In the genomic region with DNA sequence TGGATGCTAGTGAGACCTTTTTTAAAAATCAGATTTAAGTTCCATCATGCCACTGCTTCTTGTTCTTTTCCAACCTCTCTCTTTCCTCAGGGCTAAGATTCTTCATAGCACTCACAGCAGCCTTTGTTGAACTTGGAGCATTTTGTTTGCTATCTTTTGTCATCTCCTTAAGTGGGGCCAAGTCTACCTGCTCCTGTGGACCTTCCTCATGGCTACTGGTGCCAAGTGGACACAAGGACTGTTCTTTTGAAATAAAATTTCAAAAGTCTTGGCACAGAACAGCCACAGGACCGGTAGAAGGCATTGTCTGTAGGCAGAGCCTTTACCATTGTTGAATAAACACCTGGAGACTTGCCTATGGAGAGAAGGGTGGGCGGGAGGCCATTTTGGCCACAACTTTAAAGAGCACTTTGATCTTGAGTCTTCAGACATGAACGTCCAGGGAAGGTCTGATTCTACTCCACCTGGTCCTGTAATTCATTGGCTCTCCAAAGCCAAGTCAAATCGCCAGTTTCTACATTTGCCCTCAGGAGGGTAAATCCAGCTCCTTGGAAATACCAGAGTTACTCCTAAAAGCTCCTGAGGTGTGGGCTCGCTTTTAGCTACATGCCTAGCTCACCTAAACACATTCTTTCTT, we compare ENCODE assay signal across 25 mouse cellular contexts.
DNase-seq lines count a peak whose midpoint lies in the region; ATAC-seq lines count a peak whose summit lies in the region.
"Had no signal": no experiment of that assay in that cellular context is flagged by ENCODE, and none has a peak within 500 bp of the region (broad histone marks: within the 10 kb centered on the region; RNA-seq: fewer than 3 reads in every experiment).

No protein-coding gene starts in this region.

- WGBS in lung, embryonic 16.5 days, result 67% methylated on average over 5 of the region's 5 CpGs
- 85% methylated on average over 5 of the region's 5 CpGs for WGBS in neural tube, embryonic 15.5 days

- peak; percentile 28; the same call in 1 of the 2 replicates for ATAC-seq in lung, embryonic 16.5 days (ENCODE audit: low read depth)
- no peak for ATAC-seq in neural tube, embryonic 15.5 days (ENCODE audit: low FRiP score)
- ATAC-seq: forebrain, embryonic 13.5 days; forebrain, embryonic 16.5 days; Patski had no signal

- no peak overlapping the region for H3K9ac ChIP-seq in lung, embryonic 16.5 days (ENCODE audit: low read length)
- no peak overlapping the region for H3K9ac ChIP-seq in neural tube, embryonic 15.5 days (replicated peaks)
- H3K9ac ChIP-seq: forebrain, embryonic 13.5 days; heart, embryonic 13.5 days; hindbrain, embryonic 12.5 days; hindbrain, embryonic 15.5 days had no signal

- intact Hi-C loops in heart, postnatal 10 days (cut with DNase I), result no loop called here

- DNase-seq in heart, adult 11 months, result peak; percentile 69
- no peak for DNase-seq in heart, postnatal 10 days
- DNase-seq in lung, postnatal 25 days (ENCODE audit: low spot score), result no peak
- peak; percentile 7 for DNase-seq in neural tube, embryonic 10.5 days (ENCODE audit: extremely low spot score, low spot score)
- DNase-seq in layer of hippocampus, postnatal 36 days, result no peak
- DNase-seq: adrenal gland, postnatal 10 days; adrenal gland, postnatal 36 days; B cell, adult 2 months; cerebellum, adult 18-20 months; cerebellum, adult 9-10 months; cerebellum, postnatal 14 days; gastrocnemius, adult 2 months; gastrocnemius, postnatal 14 days; heart, adult 2 months had no signal

- no peaks in the 10 kb centered on the region for H3K36me3 ChIP-seq in lung, embryonic 16.5 days (ENCODE audit: control insufficient read depth, insufficient read depth, low read length)
- H3K36me3 ChIP-seq in neural tube, embryonic 15.5 days, result no peaks in the 10 kb centered on the region
- H3K36me3 ChIP-seq: G1E; heart, embryonic 10.5 days; heart, embryonic 13.5 days; hindbrain, embryonic 12.5 days; hindbrain, embryonic 15.5 days had no signal

- H3K4me1 ChIP-seq in lung, embryonic 16.5 days (replicated peaks; ENCODE audit: control insufficient read depth, insufficient read depth, low read length), result peaks cover 7% of the 10 kb centered on the region
- no peaks in the 10 kb centered on the region for H3K4me1 ChIP-seq in neural tube, embryonic 15.5 days
- H3K4me1 ChIP-seq: forebrain, embryonic 13.5 days; heart, embryonic 10.5 days; hindbrain, embryonic 12.5 days; hindbrain, embryonic 15.5 days had no signal

- H3K9me3 ChIP-seq in lung, embryonic 16.5 days (ENCODE audit: control insufficient read depth, low read length), result no peaks in the 10 kb centered on the region
- H3K9me3 ChIP-seq in neural tube, embryonic 15.5 days (replicated peaks), result no peaks in the 10 kb centered on the region
- H3K9me3 ChIP-seq: forebrain, embryonic 13.5 days; G1E; heart, embryonic 10.5 days; heart, embryonic 13.5 days; hindbrain, embryonic 12.5 days; hindbrain, embryonic 15.5 days had no signal

- H3K4me2 ChIP-seq in lung, embryonic 16.5 days (ENCODE audit: low read depth, low read length), result no peak overlapping the region
- no peak overlapping the region for H3K4me2 ChIP-seq in neural tube, embryonic 15.5 days
- H3K4me2 ChIP-seq: forebrain, embryonic 13.5 days; heart, embryonic 13.5 days; hindbrain, embryonic 12.5 days; hindbrain, embryonic 15.5 days had no signal

- H3K27ac ChIP-seq in lung, embryonic 16.5 days (ENCODE audit: low read length), result peak overlapping the region; percentile 52; the same call in 1 of the 2 replicates
- H3K27ac ChIP-seq in neural tube, embryonic 15.5 days (replicated peaks), result no peak overlapping the region
- H3K27ac ChIP-seq: forebrain, embryonic 13.5 days; gastrocnemius, adult 2 months; heart, adult 2 months; heart, embryonic 10.5 days; heart, embryonic 13.5 days; hindbrain, embryonic 12.5 days; hindbrain, embryonic 15.5 days had no signal

- no peak overlapping the region for H3K4me3 ChIP-seq in lung, embryonic 16.5 days (ENCODE audit: low read length)
- no peak overlapping the region for H3K4me3 ChIP-seq in neural tube, embryonic 15.5 days (replicated peaks)
- H3K4me3 ChIP-seq: forebrain, embryonic 13.5 days; gastrocnemius, adult 2 months; heart, adult 2 months; heart, embryonic 10.5 days; heart, embryonic 13.5 days; hindbrain, embryonic 12.5 days; hindbrain, embryonic 15.5 days had no signal

- H3K27me3 ChIP-seq in lung, embryonic 16.5 days (ENCODE audit: control insufficient read depth, insufficient read depth, low read depth, low read length), result no peaks in the 10 kb centered on the region
- no peaks in the 10 kb centered on the region for H3K27me3 ChIP-seq in neural tube, embryonic 15.5 days (replicated peaks)
- H3K27me3 ChIP-seq: CH12.LX; forebrain, embryonic 13.5 days; hindbrain, embryonic 12.5 days; hindbrain, embryonic 15.5 days; Patski had no signal

Comparison
In these comparisons a context has a peak if more than half of its experiments do, and no peak if none do; other contexts are left out.
1. DNase-seq: peak in heart, adult 11 months (single experiment) and neural tube, embryonic 10.5 days (single experiment); none in heart, postnatal 10 days (0 of 2), lung, postnatal 25 days (single experiment) and layer of hippocampus, postnatal 36 days (0 of 2).